Mouse (Mus musculus) lung, postnatal 0 days (tissue): ENCODE measurements around the gene Rsph9. TPM values are rescaled to one million over a fixed set of nuclear protein-coding genes. Genes with fewer than 3 reads are reported as not detected.

Source experiments
- ATAC-seq: fragments of 200-750 bp; cut with Nextera tagmentation; 2 replicates; pipeline ENCODE4 v1.8.0; 2017; ENCODE audit warnings: moderate library complexity
- DNase-seq: peaks from one replicate; pipeline ENCODE4 v3.0.0-alpha.2; 2016; ENCODE audit warnings: low spot score
- H3K27ac ChIP-seq: fragments of 300-500 bp; sonication (generic); 2 replicates; pipeline ENCODE4 v1.5.1; 2014; ENCODE audit warnings: antibody characterized with exemption, mild to moderate bottlenecking, low read length, mixed read lengths
- H3K27me3 ChIP-seq: fragments of 300-500 bp; sonication (generic); replicated peaks from 2 replicates; pipeline ENCODE4 v1.6.1; 2014; ENCODE audit warnings: low read length, mixed read lengths; ENCODE audit not compliant: insufficient read depth
- H3K36me3 ChIP-seq: fragments of 300-500 bp; sonication (generic); 2 replicates; pipeline ENCODE4 v1.6.1; 2014; ENCODE audit warnings: low read length, mixed read lengths; ENCODE audit not compliant: insufficient read depth
- H3K4me1 ChIP-seq: fragments of 300-500 bp; sonication (generic); 2 replicates; pipeline ENCODE4 v1.6.1; 2014; ENCODE audit warnings: antibody characterized with exemption, low read depth, low read length, mixed read lengths; ENCODE audit not compliant: insufficient read depth
- H3K4me2 ChIP-seq: fragments of 300-500 bp; sonication (generic); replicated peaks from 2 replicates; pipeline ENCODE4 v1.6.1; 2014; ENCODE audit warnings: low read depth, mild to moderate bottlenecking, low read length, moderate library complexity, mixed read lengths
- H3K4me3 ChIP-seq: fragments of 300-500 bp; sonication (generic); 2 replicates; pipeline ENCODE4 v1.5.1; 2014; ENCODE audit warnings: low read depth, low read length
- H3K9ac ChIP-seq: fragments of 300-500 bp; sonication (generic); replicated peaks from 2 replicates; pipeline ENCODE4 v1.6.1; 2014; ENCODE audit warnings: low read depth, mild to moderate bottlenecking
- H3K9me3 ChIP-seq: fragments of 300-500 bp; sonication (generic); 2 replicates; pipeline ENCODE4 v1.6.1; 2016; ENCODE audit warnings: low read length, mixed read lengths
- CTCF ChIP-seq: IDR thresholded peaks from 2 replicates; pipeline ENCODE4 v1.5.1; 2016; ENCODE audit warnings: antibody characterized with exemption, mild to moderate bottlenecking
- EP300 ChIP-seq: IDR thresholded peaks from 2 replicates; pipeline ENCODE4 v1.6.1; 2016; ENCODE audit warnings: antibody characterized with exemption, mild to moderate bottlenecking, control low read depth
- WGBS: fragments of 180-500 bp; shearing (Covaris S2); extraction: QIAGEN DNeasy Blood & Tissue Kit; methylation state at CpG from one replicate; pipeline ENCODE4 v1.1.7; 2014; 5-methylcytosine and 5-hydroxymethylcytosine counted together
- polyA plus RNA-seq: library from polyadenylated mRNA; unstranded; fragments of >200 nt; fragmentation: Nextera tagmentation; extraction: Ambion mirVana; gene quantifications from 2 replicates; pipeline ENCODE4 v1.2.1, GENCODE M21; 2015

The Rsph9 gene
- polyA plus RNA-seq, 1 experiment from 2014 or later = 32.4 TPM

- no peak overlapping the region for H3K27ac ChIP-seq
- WGBS = 54% methylated on average over 3 of the region's 3 CpGs
- H3K9me3 ChIP-seq = no peaks in the 10 kb centered on the region
- H3K4me3 ChIP-seq = no peak overlapping the region
- ATAC-seq = peak; percentile 34; the same call in 1 of the 2 replicates
- TF ChIP-seq CTCF = no peak
- no peak for TF ChIP-seq EP300
- no peaks in the 10 kb centered on the region for H3K36me3 ChIP-seq
- H3K4me2 ChIP-seq = no peak overlapping the region
- H3K9ac ChIP-seq = no peak overlapping the region
- H3K4me1 ChIP-seq = peaks cover 8% of the 10 kb centered on the region; the same call in 1 of the 2 replicates
- no peaks in the 10 kb centered on the region for H3K27me3 ChIP-seq
- no peak for DNase-seq
These were observed 27.1 kb downstream of the Rsph9 start for GRCm38 (mm10) chr17:46116881-46117280.

GRCm38 (mm10) chr17:46116138-46116537 is 27.9 kb downstream of the Rsph9 start:
- H3K27ac ChIP-seq = peak overlapping the region; percentile 70
- ATAC-seq = no peak
- no peak overlapping the region for H3K4me2 ChIP-seq
- TF ChIP-seq CTCF = no peak
- no peak for TF ChIP-seq EP300
- no peaks in the 10 kb centered on the region for H3K9me3 ChIP-seq
- no peak for DNase-seq
- H3K27me3 ChIP-seq = no peaks in the 10 kb centered on the region
- WGBS = 44% methylated on average over 11 of the region's 11 CpGs
- H3K36me3 ChIP-seq = no peaks in the 10 kb centered on the region
- peaks cover 14% of the 10 kb centered on the region; the same call in 1 of the 2 replicates for H3K4me1 ChIP-seq
- no peak overlapping the region for H3K9ac ChIP-seq
- H3K4me3 ChIP-seq = no peak overlapping the region

GRCm38 (mm10) chr17:46115489-46115888 is 28.5 kb downstream of the Rsph9 start:
- ATAC-seq (peak; percentile 70), DNase-seq (peak; percentile 59)
- 4% methylated on average over 2 of the region's 2 CpGs for WGBS
- no peaks in the 10 kb centered on the region for H3K9me3 ChIP-seq
- TF ChIP-seq CTCF (no peak), EP300 (peak; percentile 70; the same call in 1 of the 2 replicates)
- H3K36me3 ChIP-seq = no peaks in the 10 kb centered on the region
- peak overlapping the region; percentile 70 for H3K27ac ChIP-seq
- peaks cover 15% of the 10 kb centered on the region; the same call in 1 of the 2 replicates for H3K4me1 ChIP-seq
- H3K4me3 ChIP-seq = no peak overlapping the region
- H3K9ac ChIP-seq = no peak overlapping the region
- no peaks in the 10 kb centered on the region for H3K27me3 ChIP-seq
- no peak overlapping the region for H3K4me2 ChIP-seq

GRCm38 (mm10) chr17:46110402-46111289 is 33.4 kb downstream of the Rsph9 start, which contains the start of gene Mrps18a:
Gene Mrps18a, plus strand, starts transcription at chr17:46110986.
- TF ChIP-seq CTCF (peak; percentile 11; the same call in 1 of the 2 replicates), EP300 (no peak)
- peak; percentile 94 for ATAC-seq
- peak; percentile 91 for DNase-seq

GRCm38 (mm10) chr17:46108286-46108685 is 35.7 kb downstream of the Rsph9 start:
- ATAC-seq (no peak), DNase-seq (no peak)
- Histone ChIP-seq H3K4me3 (no peak overlapping the region), H3K36me3 (no peaks in the 10 kb centered on the region), H3K9ac (no peak overlapping the region), H3K9me3 (no peaks in the 10 kb centered on the region), H3K4me1 (peaks cover 6% of the 10 kb centered on the region; the same call in 1 of the 2 replicates), H3K27me3 (no peaks in the 10 kb centered on the region), H3K27ac (no peak overlapping the region), H3K4me2 (no peak overlapping the region)
- WGBS = 70% methylated on average over 4 of the region's 4 CpGs
- no peak for TF ChIP-seq EP300
- TF ChIP-seq CTCF = no peak

More at GRCm38 (mm10) chr17:46110402-46111289, 33.4 kb downstream of the Rsph9 start, which contains the start of gene Mrps18a:
- Histone ChIP-seq H3K27ac (no peak within 1 kb of the TSS), H3K27me3 (no peaks in the 10 kb centered on the region), H3K9me3 (no peaks in the 10 kb centered on the region), H3K4me1 (peaks cover 11% of the 10 kb centered on the region; the same call in 1 of the 2 replicates), H3K9ac (peak within 1 kb of the TSS; percentile 46), H3K4me2 (peak within 1 kb of the TSS; percentile 79), H3K36me3 (no peaks in the 10 kb centered on the region), H3K4me3 (peak within 1 kb of the TSS; percentile 58)
- 5% methylated on average over 38 of the region's 38 CpGs for WGBS

GRCm38 (mm10) chr17:46104487-46104886 is 39.5 kb downstream of the Rsph9 start:
- no peak overlapping the region for H3K9ac ChIP-seq
- H3K4me2 ChIP-seq = no peak overlapping the region; the same call in 1 of the 2 replicates
- TF ChIP-seq EP300 = peak; percentile 63
- peak; percentile 30; the same call in 1 of the 2 replicates for TF ChIP-seq CTCF
- H3K36me3 ChIP-seq = no peaks in the 10 kb centered on the region
- peak; percentile 82 for DNase-seq
- 10% methylated on average over 12 of the region's 12 CpGs for WGBS
- H3K4me1 ChIP-seq = no peaks in the 10 kb centered on the region
- H3K27me3 ChIP-seq = no peaks in the 10 kb centered on the region
- H3K27ac ChIP-seq = peak overlapping the region; percentile 63
- H3K9me3 ChIP-seq = no peaks in the 10 kb centered on the region
- peak; percentile 94 for ATAC-seq
- no peak overlapping the region for H3K4me3 ChIP-seq
